8 mouse cellular contexts compared by ENCODE assay signal in genomic region chr2:3424579-3424910, GRCm38 (mm10). TPM values are rescaled to one million over a fixed set of nuclear protein-coding genes. Genes with fewer than 3 reads are reported as not detected.
DNase-seq lines count a peak whose midpoint lies in the region; ATAC-seq and TF ChIP-seq lines count a peak whose summit lies in the region.

No protein-coding gene starts in this region.

- H3K79me2 ChIP-seq in liver, adult 2 months (ENCODE audit: control insufficient read depth, insufficient read depth, low read length) = peaks cover 2% of the 10 kb centered on the region; the same call in 1 of the 2 replicates
- H3K79me2 ChIP-seq in myocyte (ENCODE audit: control insufficient read depth, insufficient read depth) = peaks cover 5% of the 10 kb centered on the region

- no peak for ATAC-seq in hindbrain, postnatal 0 days
- ATAC-seq in monocyte, adult 5-6 weeks (replicated peaks; ENCODE audit: insufficient number of reproducible peaks, low FRiP score, low TSS enrichment, poor library complexity, severe bottlenecking) = no peak

- no peak for TF ChIP-seq POLR2A in liver, adult 2 months (IDR thresholded peaks at IDR 0.05; ENCODE audit: extremely low read depth, insufficient read depth, low read length)
- no peak for TF ChIP-seq POLR2A in cortical plate, adult 2 months (IDR thresholded peaks at IDR 0.05; ENCODE audit: extremely low read depth, insufficient read depth, low read length)
- no peak for TF ChIP-seq POLR2A in myocyte (IDR thresholded peaks at IDR 0.05; ENCODE audit: insufficient read length, low read depth)

- peak overlapping the region; percentile 89 for H3K4me3 ChIP-seq in liver, adult 2 months (ENCODE audit: insufficient read depth, low read depth, low read length)
- peak overlapping the region; percentile 87 for H3K4me3 ChIP-seq in cortical plate, adult 2 months (ENCODE audit: insufficient read depth, low read length)
- H3K4me3 ChIP-seq in hindbrain, postnatal 0 days (ENCODE audit: low read length) = peak overlapping the region; percentile 70
- peak overlapping the region; percentile 56 for H3K4me3 ChIP-seq in myocyte

- H3K4me1 ChIP-seq in liver, adult 2 months (ENCODE audit: control insufficient read depth, insufficient read depth, low read length) = peaks cover 4% of the 10 kb centered on the region; the same call in 1 of the 2 replicates
- H3K4me1 ChIP-seq in cortical plate, adult 2 months (ENCODE audit: control insufficient read depth, insufficient read depth, low read length) = no peaks in the 10 kb centered on the region; the same call in 1 of the 2 replicates
- 0 out of 2 replicates have a peak, but pooled peaks cover 3% of the 10 kb centered on the region for H3K4me1 ChIP-seq in hindbrain, postnatal 0 days (ENCODE audit: insufficient read depth, low read length)

- H3K9me3 ChIP-seq in hindbrain, postnatal 0 days (ENCODE audit: low read length) = no peaks in the 10 kb centered on the region

- peak overlapping the region; percentile 99 for H3K4me2 ChIP-seq in hindbrain, postnatal 0 days (ENCODE audit: low read depth, low read length)
- peak overlapping the region; percentile 88 for H3K4me2 ChIP-seq in myocyte (ENCODE audit: low read depth)

- peak; percentile 62 for DNase-seq in liver, adult 2 months (ENCODE audit: extremely low read depth, low read depth, low spot score)
- DNase-seq in liver = no peak
- no peak for DNase-seq in hindbrain, postnatal 0 days (ENCODE audit: low spot score)
- DNase-seq in spleen, postnatal 36 days (ENCODE audit: low spot score in 2 of 2) = no peak
- DNase-seq in embryo, embryonic 10 days (ENCODE audit: low spot score) = no peak

- no peaks in the 10 kb centered on the region for H3K27me3 ChIP-seq in liver, adult 2 months (ENCODE audit: control insufficient read depth, insufficient read depth, low read length)
- H3K27me3 ChIP-seq in hindbrain, postnatal 0 days (ENCODE audit: insufficient read depth, low read length) = no peaks in the 10 kb centered on the region
- no peaks in the 10 kb centered on the region for H3K27me3 ChIP-seq in myocyte (ENCODE audit: control insufficient read depth, insufficient read depth, insufficient read length)

- 2% methylated on average over 9 of the region's 10 CpGs for WGBS in liver, adult 2 months
- 8% methylated on average over 10 of the region's 10 CpGs for WGBS in hindbrain, postnatal 0 days

- H3K9ac ChIP-seq in liver, adult 2 months (ENCODE audit: low read depth, low read length) = peak overlapping the region; percentile 81
- H3K9ac ChIP-seq in hindbrain, postnatal 0 days (replicated peaks; ENCODE audit: low read length) = peak overlapping the region; percentile 56

- H3ac ChIP-seq in myocyte (ENCODE audit: control insufficient read depth, insufficient read length) = no peak overlapping the region

- TF ChIP-seq CTCF in liver, adult 2 months (IDR thresholded peaks at IDR 0.05; ENCODE audit: low read depth, low read length) = no peak
- TF ChIP-seq CTCF in cortical plate, adult 2 months (IDR thresholded peaks at IDR 0.05; ENCODE audit: extremely low read depth, insufficient read depth, low read length) = no peak
- no peak for TF ChIP-seq CTCF in hindbrain, postnatal 0 days (IDR thresholded peaks at IDR 0.05; ENCODE audit: low read depth)

- peak overlapping the region; percentile 77 for H3K27ac ChIP-seq in liver, adult 2 months (replicated peaks; ENCODE audit: insufficient read depth, low read depth, low read length)
- H3K27ac ChIP-seq in cortical plate, adult 2 months (ENCODE audit: insufficient read depth, low read length) = no peak overlapping the region
- no peak overlapping the region for H3K27ac ChIP-seq in hindbrain, postnatal 0 days

- H3K36me3 ChIP-seq in liver, adult 2 months (ENCODE audit: control insufficient read depth, insufficient read depth, low read length) = no peaks in the 10 kb centered on the region
- H3K36me3 ChIP-seq in hindbrain, postnatal 0 days (ENCODE audit: insufficient read depth, low read length) = no peaks in the 10 kb centered on the region; the same call in 1 of the 2 replicates
- no peaks in the 10 kb centered on the region for H3K36me3 ChIP-seq in myocyte (ENCODE audit: control insufficient read depth, insufficient read depth)

TF ChIP-seq in myocyte, 11 proteins besides CTCF, POLR2A, EP300 and RAD21:
- TF ChIP-seq CEBPB (IDR thresholded peaks at IDR 0.05; ENCODE audit: insufficient read depth, poor library complexity, severe bottlenecking) = no peak
- TF ChIP-seq MAX (IDR thresholded peaks at IDR 0.05; ENCODE audit: low read depth) = no peak
- no peak for TF ChIP-seq TCF12 (IDR thresholded peaks at IDR 0.05; ENCODE audit: insufficient read depth, poor library complexity, severe bottlenecking)
- no peak for TF ChIP-seq MYOG (IDR thresholded peaks at IDR 0.05; ENCODE audit: control insufficient read depth in 1 of 3, insufficient read depth in 1 of 3, insufficient read length in 2 of 3, low read depth in 2 of 3)

RNA-seq across cellular contexts. Expression of gene Dclre1c, which starts 0.6 kb away (rescaled TPM):
- total RNA-seq in liver, adult 2 months (2014; rRNA removed) = 5.6 and 5.8 TPM in 2 replicates
- 1.2 and 1.8 TPM in 2 replicates for polyA plus RNA-seq in liver, adult 2 months (2012; rRNA removed)
- polyA plus RNA-seq in cortical plate, adult 2 months (2012; rRNA removed) = 11.6 and 13.2 TPM in 2 replicates
- total RNA-seq in hindbrain, postnatal 0 days (2014; rRNA removed) = 6.8 and 9.6 TPM in 2 replicates
- 8.1 and 8.5 TPM in 2 replicates for polyA plus RNA-seq in hindbrain, postnatal 0 days (2015; fragmentation: Nextera tagmentation; extraction: Ambion mirVana)
- 1.5 TPM for polyA plus RNA-seq in myocyte (2012; fragmentation: generic; extraction: Trizol)
- 18.0 to 38.5 TPM (median 22.6 TPM) in 3 replicates for total RNA-seq in monocyte, adult 5-6 weeks (2017)

RNA-seq across cellular contexts. Expression of gene Meig1, which starts 2.1 kb away (rescaled TPM):
- total RNA-seq in liver, adult 2 months (2014; rRNA removed) = not detected in 2 replicates
- polyA plus RNA-seq in liver, adult 2 months (2012; rRNA removed) = not detected in 2 replicates
- 3.5 and 3.9 TPM in 2 replicates for polyA plus RNA-seq in cortical plate, adult 2 months (2012; rRNA removed)
- total RNA-seq in hindbrain, postnatal 0 days (2014; rRNA removed) = 3.0 and 6.4 TPM in 2 replicates
- 12.4 and 15.8 TPM in 2 replicates for polyA plus RNA-seq in hindbrain, postnatal 0 days (2015; fragmentation: Nextera tagmentation; extraction: Ambion mirVana)
- polyA plus RNA-seq in myocyte (2012; fragmentation: generic; extraction: Trizol) = 0.14 TPM
- 2.1 to 6.9 TPM in 2 of 3 replicates, not detected in the other for total RNA-seq in monocyte, adult 5-6 weeks (2017)

RNA-seq across cellular contexts. Expression of gene Olah, which starts 27.5 kb away (rescaled TPM):
- not detected in 2 replicates for total RNA-seq in liver, adult 2 months (2014; rRNA removed)
- polyA plus RNA-seq in liver, adult 2 months (2012; rRNA removed) = not detected in 2 replicates
- polyA plus RNA-seq in cortical plate, adult 2 months (2012; rRNA removed) = not detected in 2 replicates
- total RNA-seq in hindbrain, postnatal 0 days (2014; rRNA removed) = not detected in 2 replicates
- polyA plus RNA-seq in hindbrain, postnatal 0 days (2015; fragmentation: Nextera tagmentation; extraction: Ambion mirVana) = 0.20 TPM in 1 of 2 replicates, not detected in the other
- polyA plus RNA-seq in myocyte (2012; fragmentation: generic; extraction: Trizol) = not detected
- not detected in 3 replicates for total RNA-seq in monocyte, adult 5-6 weeks (2017)

RNA-seq across cellular contexts. Expression of gene Suv39h2, which starts 50.3 kb away (rescaled TPM):
- 0.27 and 0.46 TPM in 2 replicates for total RNA-seq in liver, adult 2 months (2014; rRNA removed)
- polyA plus RNA-seq in liver, adult 2 months (2012; rRNA removed) = 0.12 and 0.13 TPM in 2 replicates
- polyA plus RNA-seq in cortical plate, adult 2 months (2012; rRNA removed) = 2.4 and 2.5 TPM in 2 replicates
- 5.4 and 6.2 TPM in 2 replicates for total RNA-seq in hindbrain, postnatal 0 days (2014; rRNA removed)
- polyA plus RNA-seq in hindbrain, postnatal 0 days (2015; fragmentation: Nextera tagmentation; extraction: Ambion mirVana) = 7.9 and 8.9 TPM in 2 replicates
- 1.3 TPM for polyA plus RNA-seq in myocyte (2012; fragmentation: generic; extraction: Trizol)
- total RNA-seq in monocyte, adult 5-6 weeks (2017) = 0.11 to 4.4 TPM (median 0.87 TPM) in 3 replicates
